Mouse (Mus musculus): ENCODE data around the gene Esx1. TPM values are rescaled to one million over a fixed set of nuclear protein-coding genes. Genes with fewer than 3 reads are reported as not detected.

Esx1 gene
- not detected in 2 replicates for polyA plus RNA-seq (2015; fragmentation: Nextera tagmentation; extraction: Ambion mirVana)

DNA sequence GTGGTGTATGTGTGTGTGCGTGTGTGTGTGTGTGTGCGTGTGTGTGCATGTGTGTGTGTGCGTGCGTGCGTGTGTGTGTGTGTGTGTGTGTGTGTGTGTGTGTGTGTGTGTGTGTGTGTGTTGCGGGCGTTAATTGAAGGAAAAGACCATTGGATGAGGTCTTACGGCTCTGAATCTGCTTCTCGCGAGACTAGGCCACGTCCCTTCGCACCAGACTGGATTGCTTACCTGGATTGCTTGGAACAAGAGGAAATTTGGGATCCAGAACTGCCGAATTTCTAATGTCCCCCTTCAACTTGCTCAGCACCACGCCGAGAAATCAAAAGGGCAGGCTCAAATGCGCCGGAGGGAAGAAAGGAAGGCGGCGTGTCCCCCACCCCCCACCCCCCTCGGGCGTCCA is at the start of gene Esx1:
Gene Esx1 (minus strand): TSS at position 366 of the 400 bp plus-strand sequence.
- Histone ChIP-seq H3K27me3 (peaks cover 66% of the 10 kb centered on the region), H3K36me3 (no peaks in the 10 kb centered on the region), H3K4me3 (replicated peaks) (no peak within 1 kb of the TSS), H3K9me3 (replicated peaks) (no peaks in the 10 kb centered on the region), H3K9ac (no peak within 1 kb of the TSS), H3K4me2 (replicated peaks) (0 out of 2 replicates have a peak within 1 kb of the TSS, but pooled peaks have one; percentile 6), H3K4me1 (0 out of 2 replicates have a peak, but pooled peaks cover 9% of the 10 kb centered on the region), H3K27ac (replicated peaks) (no peak within 1 kb of the TSS)
- no peak for ATAC-seq (ENCODE audit: insufficient number of reproducible peaks, low FRiP score, low TSS enrichment, low read depth)
- 14% methylated on average over 19 of the region's 21 CpGs for WGBS

DNA sequence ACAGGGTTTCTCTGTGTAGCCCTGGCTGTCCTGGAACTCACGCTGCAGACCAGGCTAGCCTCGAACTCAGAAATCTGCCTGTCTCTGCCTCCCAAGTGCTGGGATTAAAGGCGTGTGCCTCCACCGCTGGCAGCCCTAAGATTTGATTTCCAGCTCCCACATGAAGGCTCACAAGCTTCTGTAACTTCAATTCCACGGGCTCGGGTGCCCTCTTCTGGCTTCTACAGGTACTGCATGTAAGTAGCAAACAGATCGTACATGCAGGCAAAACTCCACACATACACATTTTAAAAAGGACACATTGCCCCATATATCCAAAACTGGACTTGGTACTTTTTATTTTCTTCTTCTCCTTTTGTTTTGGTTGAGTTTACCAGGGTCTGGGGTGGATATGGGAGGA is 48.1 kb upstream of the Esx1 start:
- no peak overlapping the region for H3K27ac ChIP-seq (replicated peaks)
- H3K9ac ChIP-seq = no peak overlapping the region
- no peak overlapping the region for H3K4me2 ChIP-seq (replicated peaks)
- no peak overlapping the region for H3K4me3 ChIP-seq (replicated peaks)
- ATAC-seq (ENCODE audit: insufficient number of reproducible peaks, low FRiP score, low TSS enrichment, low read depth) = no peak
- H3K36me3 ChIP-seq = no peaks in the 10 kb centered on the region
- no peaks in the 10 kb centered on the region for H3K27me3 ChIP-seq
- whole genome bisulfite sequencing = 34% methylated on average over 7 of the region's 7 CpGs
- H3K4me1 ChIP-seq = no peaks in the 10 kb centered on the region
- no peaks in the 10 kb centered on the region for H3K9me3 ChIP-seq (replicated peaks)

DNA sequence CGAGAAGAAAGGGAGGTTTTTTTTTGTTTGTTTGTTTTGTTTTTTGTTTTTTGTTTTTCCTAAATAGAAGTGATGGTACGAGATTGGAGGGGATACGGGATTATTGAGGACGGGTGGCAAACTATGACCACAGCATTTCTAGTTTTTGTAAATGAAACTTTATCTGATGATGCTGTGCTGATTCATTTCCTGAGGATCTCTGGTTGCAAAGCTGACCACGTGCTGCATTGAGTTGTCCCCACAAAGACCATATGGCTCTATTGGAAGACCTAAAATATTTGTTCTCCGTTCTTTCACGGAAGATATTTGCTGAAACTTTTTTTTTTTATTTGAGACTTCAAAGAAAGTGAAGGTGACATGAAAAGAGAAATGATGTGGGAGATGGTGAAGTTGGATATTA is 45.8 kb upstream of the Esx1 start:
- no peaks in the 10 kb centered on the region for H3K27me3 ChIP-seq
- no peak overlapping the region for H3K4me2 ChIP-seq (replicated peaks)
- H3K9me3 ChIP-seq (replicated peaks) = no peaks in the 10 kb centered on the region
- H3K27ac ChIP-seq (replicated peaks) = no peak overlapping the region
- no peaks in the 10 kb centered on the region for H3K36me3 ChIP-seq
- no peaks in the 10 kb centered on the region for H3K4me1 ChIP-seq
- WGBS = 66% methylated on average over 7 of the region's 7 CpGs
- ATAC-seq (ENCODE audit: insufficient number of reproducible peaks, low FRiP score, low TSS enrichment, low read depth) = no peak
- no peak overlapping the region for H3K9ac ChIP-seq
- no peak overlapping the region for H3K4me3 ChIP-seq (replicated peaks)

DNA sequence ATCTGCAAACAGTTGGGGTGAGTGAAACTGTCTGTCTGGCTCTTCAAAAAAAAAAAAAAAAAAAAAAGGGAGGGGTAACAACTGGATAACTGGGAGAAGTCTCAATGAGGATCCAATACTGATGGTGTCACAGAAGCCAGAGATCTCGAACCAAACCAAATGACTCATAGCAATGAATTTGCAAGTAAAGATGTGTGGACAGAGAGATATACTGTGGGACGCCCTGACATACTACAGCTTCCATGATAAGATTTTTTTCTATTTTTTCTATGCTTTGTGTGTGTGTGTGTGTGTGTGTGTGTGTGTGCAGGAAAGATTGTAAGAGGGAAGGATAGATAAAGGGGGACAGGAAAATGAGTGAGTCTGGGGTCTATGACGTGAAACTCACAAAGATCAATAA is 43.7 kb upstream of the Esx1 start:
- H3K27ac ChIP-seq (replicated peaks) = no peak overlapping the region
- H3K9me3 ChIP-seq (replicated peaks) = no peaks in the 10 kb centered on the region
- H3K27me3 ChIP-seq = no peaks in the 10 kb centered on the region
- no peak for ATAC-seq (ENCODE audit: insufficient number of reproducible peaks, low FRiP score, low TSS enrichment, low read depth)
- H3K9ac ChIP-seq = no peak overlapping the region
- H3K4me3 ChIP-seq (replicated peaks) = no peak overlapping the region
- no peaks in the 10 kb centered on the region for H3K36me3 ChIP-seq
- 78% methylated on average over 3 of the region's 3 CpGs for WGBS
- H3K4me2 ChIP-seq (replicated peaks) = no peak overlapping the region
- H3K4me1 ChIP-seq = no peaks in the 10 kb centered on the region

DNA sequence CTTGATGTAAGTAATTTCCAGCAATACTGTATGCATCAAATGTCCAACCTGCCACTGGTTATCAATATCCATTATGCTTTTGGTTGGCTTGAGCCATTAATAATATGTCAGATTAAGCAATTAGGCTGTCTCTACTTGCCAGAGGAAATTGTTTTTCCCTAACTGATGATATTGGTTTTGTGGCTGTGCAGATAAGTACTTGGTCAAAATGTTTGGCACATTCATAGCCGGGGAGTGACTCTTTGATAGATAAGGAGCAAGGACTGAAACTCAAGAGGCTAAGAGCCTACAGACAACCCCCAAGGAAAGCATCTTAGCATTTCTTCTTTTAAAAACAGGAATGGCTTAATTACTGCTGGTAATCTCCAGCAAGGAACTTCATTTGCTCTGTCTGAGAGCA is 40.8 kb upstream of the Esx1 start:
- Histone ChIP-seq H3K27me3 (0 out of 2 replicates have a peak, but pooled peaks cover 5% of the 10 kb centered on the region), H3K4me3 (replicated peaks) (no peak overlapping the region), H3K36me3 (no peaks in the 10 kb centered on the region), H3K9me3 (replicated peaks) (no peaks in the 10 kb centered on the region), H3K9ac (no peak overlapping the region), H3K4me2 (replicated peaks) (no peak overlapping the region), H3K27ac (replicated peaks) (no peak overlapping the region), H3K4me1 (no peaks in the 10 kb centered on the region)
- ATAC-seq (ENCODE audit: insufficient number of reproducible peaks, low FRiP score, low TSS enrichment, low read depth) = no peak
- WGBS = 67% methylated on average over 1 of the region's 1 CpGs

DNA sequence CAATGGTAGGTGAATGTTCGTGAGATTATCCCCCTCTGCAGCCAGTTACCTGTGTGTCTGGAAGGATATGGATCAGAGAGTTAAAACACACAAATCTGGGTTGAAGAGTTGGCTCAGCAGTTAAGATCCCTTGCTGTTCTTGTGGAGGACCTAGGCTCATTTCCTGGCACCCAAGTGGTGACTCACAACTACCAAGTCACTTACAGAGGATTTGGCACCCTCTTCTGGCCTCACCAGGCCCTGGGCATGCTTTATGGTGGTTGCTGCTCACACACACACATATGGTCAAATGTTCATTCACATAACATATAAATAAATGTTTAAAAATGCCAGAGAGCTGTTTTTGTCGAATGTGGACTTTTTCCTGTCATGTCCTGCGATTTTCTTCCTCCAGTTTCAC is 39.1 kb upstream of the Esx1 start:
- ATAC-seq (ENCODE audit: insufficient number of reproducible peaks, low FRiP score, low TSS enrichment, low read depth) = no peak
- no peak overlapping the region for H3K4me2 ChIP-seq (replicated peaks)
- WGBS = 66% methylated on average over 3 of the region's 3 CpGs

DNA sequence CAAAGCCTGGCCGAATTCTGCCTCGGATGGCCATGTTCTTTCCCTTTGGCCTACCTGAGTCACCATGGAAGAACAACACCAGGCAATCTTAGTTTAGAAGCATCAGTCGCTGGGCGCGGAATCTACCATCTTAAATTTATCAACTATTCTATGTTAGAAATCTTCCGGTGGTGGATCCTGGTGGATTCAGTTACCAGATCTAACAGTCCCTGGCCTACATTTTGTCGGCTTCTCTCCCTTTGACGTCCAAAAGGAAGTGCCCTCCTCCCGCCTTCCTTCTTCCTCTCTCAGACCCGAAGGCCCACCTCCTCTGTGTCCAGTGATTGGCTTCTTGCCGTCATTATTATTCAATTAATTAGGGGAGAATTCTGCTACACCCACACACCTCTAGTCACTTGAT is 27.2 kb upstream of the Esx1 start:
- Histone ChIP-seq H3K4me3 (replicated peaks) (no peak overlapping the region), H3K9ac (no peak overlapping the region), H3K27me3 (no peaks in the 10 kb centered on the region), H3K9me3 (replicated peaks) (no peaks in the 10 kb centered on the region), H3K36me3 (no peaks in the 10 kb centered on the region), H3K4me2 (replicated peaks) (no peak overlapping the region), H3K4me1 (no peaks in the 10 kb centered on the region), H3K27ac (replicated peaks) (no peak overlapping the region)
- WGBS = 88% methylated on average over 11 of the region's 11 CpGs
- no peak for ATAC-seq (ENCODE audit: insufficient number of reproducible peaks, low FRiP score, low TSS enrichment, low read depth)

More for the DNA sequence above, 39.1 kb upstream of the Esx1 start:
- Histone ChIP-seq H3K4me3 (replicated peaks) (no peak overlapping the region), H3K9me3 (replicated peaks) (no peaks in the 10 kb centered on the region), H3K36me3 (no peaks in the 10 kb centered on the region), H3K27ac (replicated peaks) (no peak overlapping the region), H3K4me1 (no peaks in the 10 kb centered on the region), H3K9ac (no peak overlapping the region), H3K27me3 (0 out of 2 replicates have a peak, but pooled peaks cover 5% of the 10 kb centered on the region)

DNA sequence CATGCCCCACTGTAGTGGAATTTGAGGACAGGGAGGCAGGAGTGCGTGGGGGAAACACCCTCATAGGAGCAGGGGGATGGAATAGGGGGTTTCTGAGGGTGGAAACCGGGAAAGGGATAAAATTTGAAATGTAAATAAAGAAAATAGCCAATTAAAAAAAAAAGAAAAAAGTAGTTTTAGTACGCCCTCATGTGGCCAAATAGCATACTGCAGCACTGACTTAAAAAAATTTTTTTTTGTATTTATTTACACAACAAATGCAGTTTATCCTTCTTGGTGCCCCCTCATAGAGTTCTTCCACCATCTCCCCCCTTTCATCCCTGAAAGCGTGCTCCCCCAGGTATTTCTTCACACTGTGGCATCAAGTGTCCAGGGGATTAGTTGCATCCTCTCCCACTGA is 22.8 kb upstream of the Esx1 start:
- H3K4me1 ChIP-seq = no peaks in the 10 kb centered on the region
- H3K27ac ChIP-seq (replicated peaks) = no peak overlapping the region
- no peaks in the 10 kb centered on the region for H3K36me3 ChIP-seq
- no peak for ATAC-seq (ENCODE audit: insufficient number of reproducible peaks, low FRiP score, low TSS enrichment, low read depth)
- no peaks in the 10 kb centered on the region for H3K9me3 ChIP-seq (replicated peaks)
- WGBS = 29% methylated on average over 4 of the region's 4 CpGs
- no peak overlapping the region for H3K9ac ChIP-seq
- no peak overlapping the region for H3K4me2 ChIP-seq (replicated peaks)
- H3K4me3 ChIP-seq (replicated peaks) = no peak overlapping the region
- H3K27me3 ChIP-seq = no peaks in the 10 kb centered on the region

DNA sequence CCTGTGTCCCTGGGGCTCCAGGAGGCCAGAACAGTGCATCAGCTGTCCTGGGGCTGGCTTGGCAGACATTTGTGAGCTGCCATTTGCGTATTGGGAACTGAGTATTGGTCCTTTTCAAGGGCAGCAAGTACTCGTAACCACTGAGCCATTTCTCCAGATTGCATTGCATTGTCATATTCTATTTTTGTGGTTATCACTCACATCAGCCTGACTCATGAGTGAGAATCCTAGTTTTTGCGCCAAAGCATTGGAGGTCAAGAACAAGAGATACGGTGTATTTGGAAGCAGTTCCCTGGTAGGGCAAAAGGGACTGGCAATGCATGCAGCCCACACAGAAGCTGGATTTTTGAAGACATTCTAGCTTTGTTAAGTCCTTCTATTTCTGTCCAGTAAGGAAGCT is 21.8 kb upstream of the Esx1 start:
- H3K4me3 ChIP-seq (replicated peaks) = no peak overlapping the region
- H3K27me3 ChIP-seq = no peaks in the 10 kb centered on the region
- H3K36me3 ChIP-seq = no peaks in the 10 kb centered on the region
- no peak overlapping the region for H3K4me2 ChIP-seq (replicated peaks)
- H3K9ac ChIP-seq = no peak overlapping the region
- H3K27ac ChIP-seq (replicated peaks) = no peak overlapping the region
- no peak for ATAC-seq (ENCODE audit: insufficient number of reproducible peaks, low FRiP score, low TSS enrichment, low read depth)
- WGBS = 83% methylated on average over 4 of the region's 4 CpGs
- no peaks in the 10 kb centered on the region for H3K9me3 ChIP-seq (replicated peaks)
- H3K4me1 ChIP-seq = no peaks in the 10 kb centered on the region

DNA sequence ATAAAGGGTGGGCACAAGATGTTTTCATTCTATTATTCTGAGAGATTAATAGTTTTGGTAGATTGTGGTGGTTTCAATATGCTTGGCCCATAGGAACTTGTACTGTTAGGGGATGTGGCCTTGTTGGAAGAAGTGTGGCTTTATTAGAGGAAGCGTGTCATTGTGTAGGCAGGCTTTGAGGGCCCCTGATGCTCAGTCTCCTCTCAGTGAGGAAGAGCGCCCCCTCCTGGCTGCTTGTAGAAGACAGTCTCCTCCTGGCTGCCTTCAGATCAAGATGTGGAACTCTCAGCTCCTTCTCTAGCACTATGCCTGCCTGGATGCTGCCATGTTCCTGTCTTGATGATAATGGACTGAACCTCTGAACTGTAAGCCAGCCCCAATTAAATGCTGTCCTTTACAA is 20.7 kb upstream of the Esx1 start:
- H3K27me3 ChIP-seq = no peaks in the 10 kb centered on the region
- no peaks in the 10 kb centered on the region for H3K36me3 ChIP-seq
- H3K9me3 ChIP-seq (replicated peaks) = no peaks in the 10 kb centered on the region
- 25% methylated on average over 2 of the region's 2 CpGs for WGBS
- no peak overlapping the region for H3K4me3 ChIP-seq (replicated peaks)
- ATAC-seq (ENCODE audit: insufficient number of reproducible peaks, low FRiP score, low TSS enrichment, low read depth) = no peak
- H3K4me1 ChIP-seq = no peaks in the 10 kb centered on the region
- H3K9ac ChIP-seq = no peak overlapping the region
- H3K4me2 ChIP-seq (replicated peaks) = no peak overlapping the region
- no peak overlapping the region for H3K27ac ChIP-seq (replicated peaks)

DNA sequence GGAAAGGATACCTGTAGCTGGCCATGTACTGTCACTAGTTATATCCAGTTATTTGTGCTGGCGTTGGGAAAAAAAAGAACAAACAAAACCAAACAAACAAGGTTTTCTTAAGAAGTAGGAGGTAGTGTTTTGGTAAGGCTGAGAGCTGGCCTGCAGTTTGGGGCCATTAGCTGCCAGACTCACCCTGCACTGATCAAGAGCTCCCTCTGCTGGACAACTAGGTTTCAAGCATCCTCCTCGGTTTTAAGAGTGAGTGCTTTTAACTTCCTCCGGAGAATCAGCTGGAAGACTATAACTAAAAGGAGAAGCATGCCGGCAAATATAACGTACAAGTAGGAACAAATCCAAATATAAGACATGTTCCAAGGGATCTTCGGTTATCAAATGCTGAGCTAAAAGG is 19.8 kb upstream of the Esx1 start:
- H3K9ac ChIP-seq = no peak overlapping the region
- no peak for ATAC-seq (ENCODE audit: insufficient number of reproducible peaks, low FRiP score, low TSS enrichment, low read depth)
- H3K4me3 ChIP-seq (replicated peaks) = no peak overlapping the region
- H3K4me2 ChIP-seq (replicated peaks) = no peak overlapping the region
- no peaks in the 10 kb centered on the region for H3K27me3 ChIP-seq
- no peaks in the 10 kb centered on the region for H3K9me3 ChIP-seq (replicated peaks)
- H3K36me3 ChIP-seq = no peaks in the 10 kb centered on the region
- WGBS = 23% methylated on average over 6 of the region's 6 CpGs
- no peak overlapping the region for H3K27ac ChIP-seq (replicated peaks)
- H3K4me1 ChIP-seq = no peaks in the 10 kb centered on the region

DNA sequence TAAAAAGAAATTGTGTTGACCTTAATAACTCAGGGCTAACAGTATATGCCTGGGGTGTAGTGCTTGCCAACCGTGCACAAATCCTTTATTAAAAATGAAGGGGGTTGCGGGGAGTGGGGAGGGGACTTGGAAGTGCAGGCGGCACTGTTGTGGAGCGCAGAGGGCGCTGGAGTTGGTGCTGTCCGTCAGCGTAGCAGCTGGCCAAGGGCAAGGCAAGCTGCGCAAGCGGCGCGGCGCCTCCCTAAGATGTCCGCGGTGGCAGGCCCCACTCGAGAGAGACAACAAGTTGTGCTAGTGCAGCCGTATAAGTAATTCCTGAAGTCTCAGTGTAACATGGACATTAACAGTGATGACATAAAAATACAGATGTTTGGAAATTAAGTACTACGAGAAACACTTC is 5.7 kb upstream of the Esx1 start:
- ATAC-seq (ENCODE audit: insufficient number of reproducible peaks, low FRiP score, low TSS enrichment, low read depth) = no peak
- Histone ChIP-seq H3K9me3 (replicated peaks) (no peaks in the 10 kb centered on the region), H3K9ac (no peak overlapping the region), H3K4me2 (replicated peaks) (no peak overlapping the region), H3K36me3 (no peaks in the 10 kb centered on the region), H3K27ac (replicated peaks) (no peak overlapping the region), H3K27me3 (peaks cover 45% of the 10 kb centered on the region), H3K4me3 (replicated peaks) (no peak overlapping the region), H3K4me1 (no peaks in the 10 kb centered on the region)
- WGBS = 10% methylated on average over 17 of the region's 17 CpGs
